Mouse (Mus musculus): ENCODE measurements around the gene Scn2a. TPM values are rescaled to one million over a fixed set of nuclear protein-coding genes. Genes with fewer than 3 reads are reported as not detected.

Gene Scn2a
- 2.9 and 3.1 TPM in 2 replicates for polyA plus RNA-seq (2015; fragmentation: Nextera tagmentation; extraction: Ambion mirVana)

DNA sequence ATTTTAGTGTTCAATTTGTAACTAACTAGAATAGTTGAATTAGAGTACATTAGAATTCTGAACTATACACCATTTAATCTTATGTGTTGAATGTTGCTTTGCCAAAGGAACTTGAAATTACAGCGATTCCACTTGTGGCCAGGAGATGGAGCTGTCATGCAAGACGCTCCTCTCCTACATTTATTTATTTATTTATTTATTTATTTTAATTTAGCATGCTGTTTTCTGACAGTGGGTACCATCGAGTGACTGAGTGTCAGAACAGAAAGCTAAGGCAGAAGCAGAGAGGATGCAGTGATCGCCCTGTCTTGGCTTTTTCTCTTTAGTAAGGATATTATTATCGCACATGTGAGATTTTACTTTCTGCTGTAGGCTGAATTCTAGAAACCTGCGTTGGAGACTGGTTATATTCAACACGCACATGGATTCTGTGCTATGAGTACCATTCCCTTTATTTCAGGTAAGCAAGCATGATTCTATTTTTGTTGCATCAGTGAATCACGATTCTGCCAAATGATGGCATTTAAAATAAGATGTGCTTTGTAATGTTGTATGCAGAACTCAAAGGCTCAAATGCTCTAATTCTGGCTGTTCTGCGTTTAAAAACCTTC lies at the start of gene Scn2a:
Gene Scn2a, plus strand, starts transcription at position 216 of the 611 bp plus-strand sequence.
- H3K27me3 ChIP-seq (replicated peaks): no peaks in the 10 kb centered on the region
- H3K36me3 ChIP-seq: no peaks in the 10 kb centered on the region
- no peak within 1 kb of the TSS for H3K4me2 ChIP-seq
- WGBS: 51% methylated on average over 9 of the region's 9 CpGs
- H3K27ac ChIP-seq: no peak within 1 kb of the TSS
- no peaks in the 10 kb centered on the region for H3K9me3 ChIP-seq
- no peak within 1 kb of the TSS for H3K4me3 ChIP-seq (replicated peaks)
- no peak within 1 kb of the TSS for H3K9ac ChIP-seq
- ATAC-seq (ENCODE audit: insufficient read depth, low FRiP score, low read depth): no peak
- H3K4me1 ChIP-seq: no peaks in the 10 kb centered on the region

DNA sequence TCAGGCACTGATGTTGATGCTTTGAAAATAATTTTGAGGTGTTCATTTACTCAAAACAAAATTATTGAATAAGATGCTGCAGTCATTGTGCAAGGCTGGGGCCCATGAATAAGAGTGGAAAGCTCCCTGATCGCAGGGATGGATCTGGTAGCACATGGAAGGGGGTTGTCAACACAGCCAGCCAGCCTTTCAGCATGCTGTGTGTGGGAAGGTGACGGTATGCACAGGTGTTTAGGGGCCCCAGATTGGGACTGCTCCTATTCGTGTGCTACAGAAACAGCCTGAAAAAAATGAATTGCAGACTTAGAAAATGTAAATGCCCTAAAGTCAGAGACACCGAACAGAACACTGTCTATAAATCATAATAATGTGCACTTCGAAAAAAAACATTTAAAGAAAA lies 32.9 kb upstream of the Scn2a start:
- Histone ChIP-seq H3K9me3 (no peaks in the 10 kb centered on the region), H3K4me3 (replicated peaks) (no peak overlapping the region), H3K27me3 (replicated peaks) (no peaks in the 10 kb centered on the region), H3K9ac (no peak overlapping the region), H3K4me2 (no peak overlapping the region), H3K27ac (no peak overlapping the region), H3K4me1 (no peaks in the 10 kb centered on the region), H3K36me3 (no peaks in the 10 kb centered on the region)
- no peak for ATAC-seq (ENCODE audit: insufficient read depth, low FRiP score, low read depth)
- WGBS: 66% methylated on average over 5 of the region's 5 CpGs

DNA sequence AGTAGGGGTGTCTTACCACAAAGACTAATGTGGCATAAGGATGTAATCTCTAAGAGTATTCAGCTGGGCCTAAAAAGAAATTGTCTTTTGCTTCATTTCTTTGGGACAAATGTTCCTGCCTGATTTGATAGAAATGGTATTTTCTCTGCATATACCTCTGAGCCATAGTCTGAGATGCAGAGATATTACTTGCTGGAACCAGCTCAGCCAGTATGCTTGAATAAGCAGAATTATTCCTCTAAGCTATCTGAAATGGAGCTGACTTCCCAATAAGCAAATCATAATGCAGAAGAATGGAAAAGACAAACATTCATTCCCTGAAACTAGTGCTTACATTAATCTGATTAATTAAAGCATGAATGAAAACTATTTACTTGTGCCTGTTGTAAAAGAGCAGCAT lies 12.8 kb upstream of the Scn2a start:
- Histone ChIP-seq H3K27me3 (replicated peaks) (no peaks in the 10 kb centered on the region), H3K4me1 (no peaks in the 10 kb centered on the region), H3K4me3 (replicated peaks) (no peak overlapping the region), H3K36me3 (no peaks in the 10 kb centered on the region), H3K9ac (no peak overlapping the region), H3K27ac (no peak overlapping the region), H3K9me3 (no peaks in the 10 kb centered on the region), H3K4me2 (no peak overlapping the region)
- no peak for ATAC-seq (ENCODE audit: insufficient read depth, low FRiP score, low read depth)

DNA sequence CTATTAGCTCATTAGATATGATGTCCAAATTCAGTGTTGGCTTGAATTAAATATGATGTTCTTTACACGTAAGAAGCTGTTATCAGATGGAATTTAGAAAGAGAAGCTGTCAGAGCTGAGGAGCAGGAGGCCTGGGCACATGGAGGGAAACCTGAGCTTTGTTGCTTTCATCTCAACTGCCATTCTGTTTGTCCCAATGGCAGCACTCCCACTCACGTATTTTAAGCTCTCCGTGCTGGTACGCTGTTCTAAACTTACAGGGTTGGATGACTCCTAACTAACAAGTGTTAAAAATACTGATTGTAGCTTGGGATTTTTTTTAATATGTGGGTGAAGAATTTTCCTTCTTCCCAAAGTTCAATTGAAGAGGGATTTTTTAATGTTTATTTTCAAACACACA lies 8.7 kb upstream of the Scn2a start:
- Histone ChIP-seq H3K4me1 (no peaks in the 10 kb centered on the region), H3K27ac (no peak overlapping the region), H3K9me3 (no peaks in the 10 kb centered on the region), H3K27me3 (replicated peaks) (no peaks in the 10 kb centered on the region), H3K36me3 (no peaks in the 10 kb centered on the region), H3K4me2 (no peak overlapping the region), H3K9ac (no peak overlapping the region), H3K4me3 (replicated peaks) (no peak overlapping the region)
- no peak for ATAC-seq (ENCODE audit: insufficient read depth, low FRiP score, low read depth)
- WGBS: 66% methylated on average over 4 of the region's 4 CpGs

DNA sequence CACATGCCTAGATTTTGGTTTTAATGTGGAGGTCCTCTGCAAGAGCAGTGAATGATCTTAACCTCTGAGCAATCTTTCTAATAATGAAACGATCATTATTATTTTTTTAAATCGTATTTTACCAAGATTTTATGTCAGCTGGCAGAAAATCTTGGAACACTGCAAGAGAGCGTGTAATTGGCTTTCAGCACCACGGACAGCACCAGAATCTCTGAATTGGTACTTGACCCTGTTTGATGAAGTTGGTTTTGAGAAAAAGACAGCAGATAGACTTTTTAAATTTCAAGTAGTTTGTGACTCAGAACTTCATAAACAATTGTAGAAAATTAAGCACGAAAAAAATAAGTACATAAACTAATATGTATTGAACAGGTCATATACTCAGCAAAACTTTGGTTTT lies 790 bp upstream of the Scn2a start:
- Histone ChIP-seq H3K4me2 (no peak overlapping the region), H3K27me3 (replicated peaks) (no peaks in the 10 kb centered on the region), H3K9ac (no peak overlapping the region), H3K9me3 (no peaks in the 10 kb centered on the region), H3K36me3 (no peaks in the 10 kb centered on the region), H3K4me1 (no peaks in the 10 kb centered on the region), H3K27ac (no peak overlapping the region), H3K4me3 (replicated peaks) (no peak overlapping the region)
- ATAC-seq (ENCODE audit: insufficient read depth, low FRiP score, low read depth): no peak
- WGBS: 21% methylated on average over 5 of the region's 5 CpGs

DNA sequence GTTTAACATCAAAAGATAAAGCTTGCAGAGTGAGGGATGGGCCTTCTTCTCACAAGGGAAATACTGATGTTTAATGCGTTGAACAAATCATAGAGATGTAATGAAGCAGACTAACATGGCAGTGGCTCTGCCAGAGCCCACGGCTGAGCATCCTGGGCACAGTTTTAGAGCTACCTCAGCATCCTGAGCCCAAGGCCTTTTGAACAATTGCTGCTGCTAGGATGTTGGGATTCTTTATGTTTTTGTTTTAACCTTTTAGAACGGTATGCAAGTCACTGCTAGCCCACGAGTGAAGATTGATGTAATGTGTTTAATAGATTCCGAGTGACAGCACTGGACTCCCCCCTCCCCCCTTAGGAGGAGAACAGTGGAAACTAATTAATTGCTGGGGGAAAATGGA lies 683 bp downstream of the Scn2a start:
- no peaks in the 10 kb centered on the region for H3K4me1 ChIP-seq
- H3K4me3 ChIP-seq (replicated peaks): no peak overlapping the region
- H3K36me3 ChIP-seq: no peaks in the 10 kb centered on the region
- H3K27me3 ChIP-seq (replicated peaks): no peaks in the 10 kb centered on the region
- no peak overlapping the region for H3K27ac ChIP-seq
- H3K9ac ChIP-seq: no peak overlapping the region
- no peak for ATAC-seq (ENCODE audit: insufficient read depth, low FRiP score, low read depth)
- no peak overlapping the region for H3K4me2 ChIP-seq
- H3K9me3 ChIP-seq: no peaks in the 10 kb centered on the region
- 36% methylated on average over 5 of the region's 5 CpGs for WGBS

DNA sequence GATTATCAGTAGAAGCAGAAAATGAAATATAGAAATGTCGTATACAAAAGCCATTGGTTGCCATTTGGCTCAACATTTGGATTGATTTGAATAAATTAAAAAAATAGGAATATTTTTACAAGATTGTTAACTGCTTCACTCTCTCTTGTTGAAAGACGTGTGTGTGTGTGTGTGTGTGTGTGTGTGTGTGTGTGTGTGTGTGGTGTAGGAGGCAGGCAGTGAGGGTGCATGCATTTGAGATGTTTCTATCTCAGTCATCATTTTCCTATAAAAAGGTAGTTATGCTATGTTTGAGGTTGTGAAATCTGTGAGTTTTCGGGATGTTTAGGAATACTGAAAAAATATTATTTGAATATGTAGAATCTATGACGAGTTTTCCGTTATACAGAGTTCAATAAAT lies 1.3 kb downstream of the Scn2a start:
- H3K27ac ChIP-seq: no peak overlapping the region
- no peak overlapping the region for H3K9ac ChIP-seq
- H3K9me3 ChIP-seq: no peaks in the 10 kb centered on the region
- 80% methylated on average over 5 of the region's 5 CpGs for WGBS
- H3K4me3 ChIP-seq (replicated peaks): no peak overlapping the region
- H3K4me1 ChIP-seq: no peaks in the 10 kb centered on the region
- no peak overlapping the region for H3K4me2 ChIP-seq
- no peaks in the 10 kb centered on the region for H3K27me3 ChIP-seq (replicated peaks)
- no peak for ATAC-seq (ENCODE audit: insufficient read depth, low FRiP score, low read depth)
- no peaks in the 10 kb centered on the region for H3K36me3 ChIP-seq

DNA sequence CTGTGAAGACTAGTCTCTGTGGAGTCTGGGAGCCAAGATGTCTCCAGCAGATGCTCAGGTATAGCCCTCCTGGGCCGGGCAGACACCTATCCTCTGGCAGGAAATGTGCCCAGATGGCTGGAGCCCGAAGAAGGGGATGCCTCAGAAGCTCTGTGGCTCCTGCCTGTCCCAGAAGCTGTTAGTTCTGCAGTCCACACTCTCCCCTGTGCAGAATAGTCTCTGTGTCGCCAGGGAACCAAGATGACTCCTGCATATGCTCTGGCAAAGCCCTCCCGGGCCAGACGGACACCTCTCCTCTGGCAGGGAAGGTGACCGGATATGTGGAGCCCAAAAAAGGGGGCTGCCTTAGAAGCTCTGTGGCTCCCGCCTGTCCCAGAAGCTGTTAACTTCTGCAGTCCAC lies 32.1 kb downstream of the Scn2a start:
- 69% methylated on average over 7 of the region's 7 CpGs for WGBS
- ATAC-seq (ENCODE audit: insufficient read depth, low FRiP score, low read depth): no peak
- no peaks in the 10 kb centered on the region for H3K27me3 ChIP-seq (replicated peaks)
- no peaks in the 10 kb centered on the region for H3K9me3 ChIP-seq
- H3K4me3 ChIP-seq (replicated peaks): no peak overlapping the region
- no peaks in the 10 kb centered on the region for H3K4me1 ChIP-seq
- no peak overlapping the region for H3K9ac ChIP-seq
- no peaks in the 10 kb centered on the region for H3K36me3 ChIP-seq
- no peak overlapping the region for H3K4me2 ChIP-seq
- no peak overlapping the region for H3K27ac ChIP-seq

DNA sequence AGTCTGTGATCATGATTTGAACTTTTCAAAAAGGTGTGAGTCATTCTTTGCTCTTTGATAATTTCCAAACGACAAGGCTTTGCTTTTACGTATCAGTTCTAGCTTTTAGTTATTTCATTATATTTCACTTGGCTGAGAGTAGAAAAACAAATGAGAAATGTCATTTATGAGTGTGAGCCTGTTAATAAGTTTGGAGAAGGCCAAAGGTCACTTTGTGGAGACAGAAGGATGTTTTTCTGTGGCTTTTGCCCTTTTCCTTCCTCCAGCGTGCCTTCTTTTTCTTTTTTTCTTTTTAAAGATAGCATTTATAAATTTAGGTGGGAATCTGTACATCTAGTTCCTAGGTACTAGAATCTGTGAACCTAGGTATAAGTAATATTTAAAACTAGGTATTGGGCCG lies 36.5 kb downstream of the Scn2a start:
- Histone ChIP-seq H3K9me3 (no peaks in the 10 kb centered on the region), H3K9ac (no peak overlapping the region), H3K36me3 (no peaks in the 10 kb centered on the region), H3K27me3 (replicated peaks) (no peaks in the 10 kb centered on the region), H3K4me1 (no peaks in the 10 kb centered on the region), H3K4me3 (replicated peaks) (no peak overlapping the region), H3K27ac (no peak overlapping the region), H3K4me2 (no peak overlapping the region)
- 70% methylated on average over 4 of the region's 4 CpGs for WGBS
- no peak for ATAC-seq (ENCODE audit: insufficient read depth, low FRiP score, low read depth)

DNA sequence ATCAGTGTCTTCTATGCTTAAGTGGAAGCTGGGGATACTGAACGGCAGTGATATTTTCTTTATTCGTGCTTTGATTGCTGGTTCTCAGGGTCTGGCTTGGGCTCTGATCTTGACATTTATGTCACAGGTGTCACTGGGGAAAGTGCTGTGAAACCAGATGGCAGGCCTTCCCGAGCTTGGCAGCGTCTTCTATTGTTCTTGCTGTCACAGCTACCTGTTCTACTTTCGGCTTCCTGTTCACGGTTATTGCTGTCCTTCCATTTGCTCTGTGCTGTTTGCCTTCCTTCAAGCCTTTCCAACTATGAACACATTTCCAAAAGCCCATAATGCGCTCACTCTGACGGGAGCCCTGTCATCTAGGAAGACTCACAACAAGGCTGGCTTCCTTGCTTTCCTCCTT lies 37.9 kb downstream of the Scn2a start:
- Histone ChIP-seq H3K4me2 (no peak overlapping the region), H3K9me3 (no peaks in the 10 kb centered on the region), H3K4me3 (replicated peaks) (no peak overlapping the region), H3K4me1 (no peaks in the 10 kb centered on the region), H3K9ac (no peak overlapping the region), H3K27me3 (replicated peaks) (no peaks in the 10 kb centered on the region), H3K27ac (no peak overlapping the region), H3K36me3 (no peaks in the 10 kb centered on the region)
- ATAC-seq (ENCODE audit: insufficient read depth, low FRiP score, low read depth): no peak
- 77% methylated on average over 8 of the region's 8 CpGs for WGBS

DNA sequence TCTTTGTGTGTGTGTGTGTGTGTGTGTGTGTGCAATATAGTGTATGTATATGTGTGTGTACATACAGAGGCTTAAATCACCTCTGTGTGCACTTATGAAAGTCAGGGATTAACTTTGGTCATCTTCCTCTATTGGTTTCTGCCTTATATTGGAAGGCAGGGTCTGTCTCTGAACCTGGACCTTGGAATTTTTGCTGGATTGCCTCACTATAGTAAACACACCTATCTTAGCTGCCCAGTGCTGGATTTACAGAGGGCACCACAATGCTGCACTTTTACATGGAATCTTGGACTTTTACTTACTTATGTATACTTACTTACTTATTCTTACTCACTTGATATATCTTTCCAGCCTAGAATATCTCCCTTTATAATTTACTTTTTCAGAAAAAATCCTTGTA lies 43.3 kb downstream of the Scn2a start:
- H3K27ac ChIP-seq: no peak overlapping the region

DNA sequence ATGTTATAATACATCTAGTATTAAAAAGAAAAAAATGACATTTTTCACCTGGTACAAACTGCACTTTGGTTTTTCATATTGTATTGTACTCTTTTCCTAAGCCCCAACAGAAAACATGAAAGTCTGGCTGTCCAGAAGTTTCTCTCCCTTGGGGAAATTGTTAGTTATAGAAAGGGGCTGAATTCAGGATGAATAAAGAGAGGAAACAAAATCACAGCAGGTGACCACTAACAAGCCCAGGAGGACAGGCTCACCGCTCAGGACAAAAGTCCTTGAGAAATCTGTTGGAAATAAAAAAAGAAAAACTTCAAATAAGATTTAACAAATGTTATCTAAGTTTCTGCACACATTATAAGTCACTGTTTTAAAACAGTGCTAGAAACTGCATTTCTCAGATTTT lies 43.9 kb downstream of the Scn2a start:
- Histone ChIP-seq H3K9ac (no peak overlapping the region), H3K4me2 (no peak overlapping the region), H3K4me3 (replicated peaks) (no peak overlapping the region), H3K9me3 (no peaks in the 10 kb centered on the region), H3K36me3 (no peaks in the 10 kb centered on the region), H3K4me1 (no peaks in the 10 kb centered on the region), H3K27me3 (replicated peaks) (no peaks in the 10 kb centered on the region), H3K27ac (no peak overlapping the region)
- WGBS: 73% methylated on average over 1 of the region's 1 CpGs
- no peak for ATAC-seq (ENCODE audit: insufficient read depth, low FRiP score, low read depth)

More for the DNA sequence above, 43.3 kb downstream of the Scn2a start:
- ATAC-seq (ENCODE audit: insufficient read depth, low FRiP score, low read depth): no peak
- H3K4me3 ChIP-seq (replicated peaks): no peak overlapping the region
- H3K9ac ChIP-seq: no peak overlapping the region
- H3K36me3 ChIP-seq: no peaks in the 10 kb centered on the region
- no peaks in the 10 kb centered on the region for H3K27me3 ChIP-seq (replicated peaks)
- H3K4me1 ChIP-seq: no peaks in the 10 kb centered on the region
- no peaks in the 10 kb centered on the region for H3K9me3 ChIP-seq
- no peak overlapping the region for H3K4me2 ChIP-seq

DNA sequence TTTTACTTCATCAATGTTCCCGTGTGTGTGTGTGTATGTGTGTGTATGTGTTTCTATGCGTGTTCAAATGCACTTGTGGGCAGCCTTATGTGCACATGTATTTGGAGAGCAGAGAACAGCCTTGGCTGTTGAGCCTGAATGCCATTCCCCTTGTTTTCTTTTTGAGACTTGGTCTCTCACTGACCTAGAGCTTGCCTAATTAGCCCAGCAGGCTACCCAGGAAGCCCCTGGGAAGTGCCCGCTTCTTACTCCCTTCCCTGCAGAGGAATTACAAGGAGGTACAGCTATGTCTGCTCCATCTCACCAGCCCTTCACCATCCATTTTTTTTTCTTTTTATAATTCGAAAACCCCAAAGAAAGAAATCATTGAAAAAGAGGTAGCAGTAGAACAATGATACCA lies 44.6 kb downstream of the Scn2a start:
- H3K4me2 ChIP-seq: no peak overlapping the region
- no peaks in the 10 kb centered on the region for H3K4me1 ChIP-seq
- H3K27ac ChIP-seq: no peak overlapping the region
- no peak overlapping the region for H3K9ac ChIP-seq
- WGBS: 51% methylated on average over 4 of the region's 4 CpGs
- H3K27me3 ChIP-seq (replicated peaks): no peaks in the 10 kb centered on the region
- ATAC-seq (ENCODE audit: insufficient read depth, low FRiP score, low read depth): no peak
- H3K36me3 ChIP-seq: no peaks in the 10 kb centered on the region
- no peak overlapping the region for H3K4me3 ChIP-seq (replicated peaks)
- H3K9me3 ChIP-seq: no peaks in the 10 kb centered on the region

All from stomach, embryonic 15.5 days (tissue).